In genomic region chr10:51846287-51846686, GRCm38 (mm10) we compare ENCODE assay signal across 32 mouse cellular contexts.
"Had no signal": no experiment of that assay in that cellular context is flagged by ENCODE, and none has a peak within 500 bp of the region (broad histone marks: within the 10 kb centered on the region; RNA-seq: fewer than 3 reads in every experiment).

No protein-coding gene starts in this region.

- H3K27me3 ChIP-seq: heart, embryonic 12.5 days; heart, embryonic 13.5 days; heart, embryonic 15.5 days; hindbrain, embryonic 12.5 days; hindbrain, embryonic 13.5 days; hindbrain, embryonic 15.5 days; intestine, embryonic 15.5 days had no signal

- H3K9me3 ChIP-seq: heart, embryonic 10.5 days; heart, embryonic 12.5 days; heart, embryonic 13.5 days; heart, embryonic 15.5 days; hindbrain, embryonic 10.5 days; hindbrain, embryonic 12.5 days; hindbrain, embryonic 13.5 days; hindbrain, embryonic 15.5 days; intestine, embryonic 15.5 days had no signal

- H3K36me3 ChIP-seq: heart, embryonic 10.5 days; heart, embryonic 12.5 days; heart, embryonic 13.5 days; heart, embryonic 15.5 days; hindbrain, embryonic 10.5 days; hindbrain, embryonic 12.5 days; hindbrain, embryonic 13.5 days; hindbrain, embryonic 15.5 days; intestine, embryonic 15.5 days had no signal

- H3K9ac ChIP-seq: heart, embryonic 12.5 days; heart, embryonic 13.5 days; heart, embryonic 15.5 days; hindbrain, embryonic 12.5 days; hindbrain, embryonic 13.5 days; hindbrain, embryonic 14.5 days; hindbrain, embryonic 15.5 days; intestine, embryonic 15.5 days had no signal

- H3K4me2 ChIP-seq: heart, embryonic 11.5 days; heart, embryonic 12.5 days; heart, embryonic 13.5 days; heart, embryonic 15.5 days; hindbrain, embryonic 12.5 days; hindbrain, embryonic 13.5 days; hindbrain, embryonic 14.5 days; hindbrain, embryonic 15.5 days; intestine, embryonic 15.5 days had no signal

- DNase-seq: heart, adult 18-20 months; heart, adult 2 months; heart, postnatal 10 days; heart, postnatal 14 days; heart, postnatal 36 days; heart, postnatal 4 days; kidney, adult 11 months; kidney, adult 9 months; kidney, postnatal 14 days; kidney, postnatal 25 days; kidney, postnatal 36 days; kidney, postnatal 4 days; layer of hippocampus, adult 9-11 months; layer of hippocampus, postnatal 36 days had no signal

- H3K4me1 ChIP-seq: heart, embryonic 10.5 days; heart, embryonic 12.5 days; heart, embryonic 13.5 days; heart, embryonic 15.5 days; hindbrain, embryonic 10.5 days; hindbrain, embryonic 12.5 days; hindbrain, embryonic 13.5 days; hindbrain, embryonic 15.5 days; intestine, embryonic 15.5 days had no signal

- H3K4me3 ChIP-seq: heart, adult 2 months; heart, embryonic 10.5 days; heart, embryonic 12.5 days; heart, embryonic 13.5 days; heart, embryonic 15.5 days; hindbrain, embryonic 10.5 days; hindbrain, embryonic 12.5 days; hindbrain, embryonic 13.5 days; hindbrain, embryonic 15.5 days; intestine, embryonic 15.5 days; layer of hippocampus, adult 2 months; left cerebral cortex, adult 2 months had no signal

- ATAC-seq: hindbrain, embryonic 16.5 days; hindbrain, postnatal 0 days; inflammation-experienced regulatory T-cells, adult 6 months; intestine, embryonic 15.5 days; intestine, embryonic 16.5 days; intestine, postnatal 0 days had no signal

- H3K27ac ChIP-seq: heart, adult 2 months; heart, embryonic 10.5 days; heart, embryonic 13.5 days; heart, embryonic 15.5 days; hindbrain, embryonic 10.5 days; hindbrain, embryonic 12.5 days; hindbrain, embryonic 13.5 days; hindbrain, embryonic 14.5 days; hindbrain, embryonic 15.5 days; hindbrain, postnatal 0 days; intestine, embryonic 15.5 days; layer of hippocampus, adult 2 months; left cerebral cortex, adult 2 months had no signal
